Mouse (Mus musculus) ES-Bruce4 (cell line): ENCODE measurements around the gene Gm48552.

ENCODE experiments used
- CTCF ChIP-seq: IDR thresholded peaks from one replicate; pipeline ENCODE4 v1.8.1; 2011; ENCODE audit warnings: low read depth, low read length
- EP300 ChIP-seq: IDR thresholded peaks from 2 replicates; pipeline ENCODE4 v1.6.1; 2011; ENCODE audit warnings: low read depth, low read length; ENCODE audit not compliant: insufficient read depth
- POLR2A ChIP-seq: IDR thresholded peaks from one replicate; pipeline ENCODE4 v1.8.1; 2011; ENCODE audit warnings: low read length; ENCODE audit not compliant: insufficient read depth

DNA sequence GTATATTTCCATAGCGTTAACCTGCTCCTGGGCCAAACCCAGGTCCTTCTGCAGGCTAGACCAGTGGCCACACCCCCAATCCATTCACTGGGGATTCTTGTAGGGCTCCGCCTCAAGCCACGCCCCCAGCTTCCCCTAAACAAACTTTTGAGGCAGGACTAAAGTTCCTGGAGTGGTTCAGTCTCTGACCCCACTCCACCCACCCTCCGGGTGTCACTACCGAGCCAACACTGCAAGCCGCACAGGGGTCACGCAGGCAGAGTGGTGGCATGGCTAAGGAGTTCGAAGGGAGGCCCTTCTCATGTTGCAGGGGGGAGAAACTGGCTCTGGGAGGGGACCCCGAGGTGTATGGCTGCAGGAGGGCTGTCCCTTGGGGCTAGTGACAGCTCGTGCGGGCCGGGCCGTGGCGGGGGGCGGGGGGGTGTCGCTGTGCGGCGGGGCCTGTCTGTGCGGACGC is 40.8 kb downstream of the Gm48552 start:
- no peak for TF ChIP-seq CTCF
- no peak for TF ChIP-seq POLR2A
- no peak for TF ChIP-seq EP300
